Mouse (Mus musculus) heart, postnatal 4 days (tissue): ENCODE measurements around the gene Srd5a3. TPM values are rescaled to one million over a fixed set of nuclear protein-coding genes. Genes with fewer than 3 reads are reported as not detected.
"Not testable (repeated sequence)": the region's sequence is repeated elsewhere in the genome, so short reads cannot be mapped to it uniquely, and the experiment has no call there.

Experiments
- DNase-seq: peaks from one replicate; pipeline ENCODE4 v3.0.0; 2021
- total RNA-seq, 2 experiments: library from RNA; stranded (reverse); gene quantifications; 2 replicates each; pipeline ENCODE4 v1.2.3; 2021

Srd5a3 gene
- total RNA-seq, result 10 to 100 TPM; 20.8 to 23.7 TPM

- DNase-seq, result peak; percentile 98
Observed at GRCm38 (mm10) chr5:76139808-76140729, at the start of gene Srd5a3. Gene Srd5a3 (plus strand): TSS chr5:76140271.

GRCm38 (mm10) chr5:76103809-76104208 is 36.3 kb upstream of the Srd5a3 start:
- not testable (repeated sequence) for DNase-seq

GRCm38 (mm10) chr5:76107306-76107705 is 32.8 kb upstream of the Srd5a3 start:
- DNase-seq, result no peak

- DNase-seq, result no peak
Observed at GRCm38 (mm10) chr5:76108496-76108895, 31.6 kb upstream of the Srd5a3 start.

GRCm38 (mm10) chr5:76111173-76111572 is 28.9 kb upstream of the Srd5a3 start:
- DNase-seq, result peak; percentile 25

GRCm38 (mm10) chr5:76112016-76112415 is 28.1 kb upstream of the Srd5a3 start:
- DNase-seq, result no peak

GRCm38 (mm10) chr5:76115436-76116041 is 24.5 kb upstream of the Srd5a3 start:
- DNase-seq, result no peak

- DNase-seq, result peak; percentile 86
Observed at GRCm38 (mm10) chr5:76118441-76118840, 21.6 kb upstream of the Srd5a3 start.

- DNase-seq, result no peak
Observed at GRCm38 (mm10) chr5:76120634-76121033, 19.4 kb upstream of the Srd5a3 start.

GRCm38 (mm10) chr5:76127584-76128316 is 12.3 kb upstream of the Srd5a3 start:
- peak; percentile 20 for DNase-seq

GRCm38 (mm10) chr5:76130292-76130691 is 9.8 kb upstream of the Srd5a3 start:
- no peak for DNase-seq

GRCm38 (mm10) chr5:76131990-76132389 is 8.1 kb upstream of the Srd5a3 start:
- DNase-seq, result no peak

GRCm38 (mm10) chr5:76135644-76136043 is 4.4 kb upstream of the Srd5a3 start:
- peak; percentile 59 for DNase-seq

- DNase-seq, result no peak
Observed at GRCm38 (mm10) chr5:76136271-76136670, 3.8 kb upstream of the Srd5a3 start.

- DNase-seq, result no peak
Observed at GRCm38 (mm10) chr5:76137586-76137985, 2.5 kb upstream of the Srd5a3 start.

GRCm38 (mm10) chr5:76138071-76138470 is 2.0 kb upstream of the Srd5a3 start:
- no peak for DNase-seq

GRCm38 (mm10) chr5:76138512-76138911 is 1.6 kb upstream of the Srd5a3 start:
- no peak for DNase-seq

GRCm38 (mm10) chr5:76139171-76139671 is 850 bp upstream of the Srd5a3 start:
- DNase-seq, result peak; percentile 51

- no peak for DNase-seq
Observed at GRCm38 (mm10) chr5:76140730-76141066, 627 bp downstream of the Srd5a3 start.

- no peak for DNase-seq
Observed at GRCm38 (mm10) chr5:76143356-76143755, 3.3 kb downstream of the Srd5a3 start.

- DNase-seq, result no peak
Observed at GRCm38 (mm10) chr5:76146401-76146800, 6.3 kb downstream of the Srd5a3 start.

- DNase-seq, result no peak
Observed at GRCm38 (mm10) chr5:76149436-76149835, 9.4 kb downstream of the Srd5a3 start.

- no peak for DNase-seq
Observed at GRCm38 (mm10) chr5:76152956-76153355, 12.9 kb downstream of the Srd5a3 start.
